Mouse (Mus musculus): ENCODE results near the gene Psmg4.

Psmg4 gene

GRCm38 (mm10) chr13:34148767-34149392 is 13.9 kb upstream of the Psmg4 start:
- DNase-seq (ENCODE audit: low read depth, low spot score): no peak

DNA sequence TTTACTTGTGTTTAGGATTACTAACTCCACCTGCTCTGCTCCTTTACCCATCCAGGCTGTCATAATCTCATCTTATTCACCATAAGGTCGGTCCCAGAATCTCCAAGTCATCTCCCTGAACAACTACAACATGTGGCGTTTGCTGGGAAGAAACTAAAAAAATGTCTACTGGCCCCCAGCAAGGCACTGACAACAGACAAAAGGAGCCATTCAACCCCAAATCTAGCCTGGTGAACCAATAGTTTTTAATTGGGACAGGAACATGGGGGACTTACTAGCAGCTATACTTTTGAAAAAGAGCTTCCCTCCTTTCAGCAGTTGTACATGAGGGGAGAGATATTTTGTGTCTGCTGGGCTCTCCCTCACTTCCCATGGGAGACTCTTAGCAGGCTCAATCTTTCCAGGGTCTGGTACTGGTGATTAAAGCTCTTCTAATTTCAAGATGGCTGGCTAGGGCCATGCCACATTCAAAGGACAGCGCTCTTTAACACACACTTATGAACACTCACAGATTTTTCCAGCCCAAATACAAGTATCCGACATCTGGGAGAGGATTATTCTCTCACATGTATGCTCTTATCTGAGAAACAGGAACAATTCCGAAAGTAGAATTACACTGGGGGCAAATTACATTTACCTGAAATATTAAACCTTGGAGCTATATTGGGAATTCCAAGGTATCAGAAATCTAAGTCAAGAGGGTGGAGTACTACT is 13.1 kb upstream of the Psmg4 start:
- DNase-seq (ENCODE audit: low read depth, low spot score): no peak

DNA sequence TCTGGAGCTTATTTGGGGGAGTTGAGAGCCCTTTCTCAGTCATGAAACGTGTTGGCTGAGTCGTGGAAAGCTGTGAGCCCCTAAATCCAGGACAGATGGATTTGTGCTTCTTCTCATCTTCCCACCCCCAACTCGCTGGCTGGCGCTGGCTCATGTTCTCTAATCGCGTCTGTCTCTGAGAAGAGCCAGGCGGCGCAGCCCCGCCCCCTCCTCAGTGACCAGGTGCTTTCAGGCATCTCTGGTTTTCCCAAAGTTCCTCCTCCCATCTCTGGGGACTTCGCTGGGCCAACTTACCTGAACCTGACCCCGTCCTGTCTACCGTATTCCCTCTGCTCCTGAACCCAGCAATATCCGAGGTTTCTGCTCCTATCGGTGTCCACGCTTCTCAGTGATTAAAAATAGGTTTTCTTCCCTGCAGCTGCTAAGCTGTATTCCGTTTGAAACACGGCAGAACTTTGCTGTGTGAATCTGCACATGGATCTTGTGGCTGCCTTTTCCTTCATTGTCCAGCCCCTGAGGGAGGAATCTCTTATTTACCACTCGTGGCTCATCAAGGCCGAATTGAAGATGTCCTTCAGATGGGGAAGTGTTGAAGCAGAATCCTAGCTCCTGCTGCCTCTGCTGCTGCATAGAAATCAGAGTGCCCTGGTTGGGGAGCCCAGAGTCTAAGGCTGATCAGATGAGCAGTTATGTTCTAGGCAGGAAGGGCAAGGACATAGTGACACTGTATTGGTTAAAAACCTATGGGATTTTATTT is 12.3 kb upstream of the Psmg4 start:
- no peak for DNase-seq (ENCODE audit: low read depth, low spot score)

DNA sequence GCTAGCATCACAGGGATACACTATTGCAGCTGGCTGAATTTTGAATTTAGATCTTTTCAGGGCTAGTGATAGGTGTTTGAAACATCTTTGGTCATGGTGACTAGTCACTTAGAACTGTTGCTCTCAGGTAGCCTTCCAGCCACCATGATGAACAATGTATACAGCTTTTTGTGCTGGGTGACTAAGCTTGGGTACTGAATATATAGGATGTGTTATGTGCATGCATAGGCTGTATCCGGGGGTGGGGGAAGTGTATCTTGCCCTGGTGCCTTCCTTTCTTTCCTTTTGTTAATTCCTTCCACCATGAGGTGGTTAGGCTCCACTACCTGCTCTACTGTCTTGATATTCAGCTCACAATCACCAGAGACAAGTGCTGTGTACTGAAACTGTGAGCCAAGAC is 11.3 kb upstream of the Psmg4 start:
- no peak for DNase-seq (ENCODE audit: low read depth, low spot score)

- no peak for DNase-seq (ENCODE audit: low read depth, low spot score)
These were observed 10.1 kb upstream of the Psmg4 start for GRCm38 (mm10) chr13:34152695-34153094.

- DNase-seq (ENCODE audit: low read depth, low spot score): no peak
These were observed 9.3 kb upstream of the Psmg4 start for GRCm38 (mm10) chr13:34153254-34154011.

- DNase-seq (ENCODE audit: low read depth, low spot score): peak; percentile 22
These were observed 8.4 kb upstream of the Psmg4 start for GRCm38 (mm10) chr13:34154217-34154930.

GRCm38 (mm10) chr13:34154931-34155272 is 7.9 kb upstream of the Psmg4 start:
- peak; percentile 31 for DNase-seq (ENCODE audit: low read depth, low spot score)

DNA sequence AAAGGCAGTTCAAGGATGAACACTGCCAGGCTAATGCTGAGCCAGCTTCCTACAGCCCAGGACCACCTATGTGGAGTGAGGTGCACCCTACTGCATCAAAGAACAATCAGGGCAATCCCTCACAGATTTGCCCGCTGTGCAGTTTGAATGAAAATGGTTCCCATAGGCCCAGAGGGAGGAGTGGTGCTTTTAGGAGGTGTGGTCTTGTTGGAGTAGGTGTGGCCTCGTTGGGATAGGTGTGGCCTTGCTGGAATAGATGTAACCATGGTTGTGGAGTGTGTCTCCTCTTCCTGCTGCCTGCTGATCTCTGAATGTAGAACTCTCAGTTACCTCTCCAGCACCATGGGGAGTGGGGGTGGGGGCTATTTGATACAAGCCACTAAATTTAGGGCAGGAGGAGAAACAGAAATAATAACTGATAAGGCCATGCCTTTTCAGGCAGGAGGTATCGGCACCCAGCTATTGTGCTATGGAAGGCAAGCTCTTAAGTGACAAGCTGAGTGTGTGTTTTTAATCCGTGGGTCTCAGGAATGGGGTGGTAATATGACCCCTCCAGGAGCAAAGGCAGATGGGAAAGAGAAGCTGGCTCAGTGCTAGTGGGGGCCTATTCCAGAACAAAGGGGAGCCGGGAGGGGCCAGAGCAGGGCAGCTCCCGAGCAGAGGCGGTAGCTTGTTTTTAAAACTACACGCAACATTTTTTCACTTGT is 6.5 kb upstream of the Psmg4 start:
- DNase-seq (ENCODE audit: low read depth, low spot score): peak; percentile 29

DNA sequence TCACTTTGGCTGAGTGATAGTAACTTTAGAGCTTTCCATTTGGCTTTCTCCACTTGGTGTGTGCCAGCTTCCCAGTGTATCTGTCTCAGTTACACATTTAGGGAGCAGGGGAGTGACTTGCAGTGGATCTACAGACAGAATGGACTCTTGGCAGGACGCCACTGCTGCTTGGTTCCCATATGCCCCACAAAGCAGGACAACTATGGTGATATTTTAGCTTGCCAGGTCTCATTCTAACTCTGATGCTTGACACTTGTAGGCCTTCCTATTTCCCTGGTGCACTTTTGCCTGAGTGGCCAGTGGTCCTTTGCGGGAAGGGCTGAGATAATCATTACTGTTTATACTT is 6.0 kb upstream of the Psmg4 start:
- DNase-seq (ENCODE audit: low read depth, low spot score): no peak

- DNase-seq (ENCODE audit: low read depth, low spot score): no peak
These were observed 5.1 kb upstream of the Psmg4 start for GRCm38 (mm10) chr13:34157596-34158157.

DNA sequence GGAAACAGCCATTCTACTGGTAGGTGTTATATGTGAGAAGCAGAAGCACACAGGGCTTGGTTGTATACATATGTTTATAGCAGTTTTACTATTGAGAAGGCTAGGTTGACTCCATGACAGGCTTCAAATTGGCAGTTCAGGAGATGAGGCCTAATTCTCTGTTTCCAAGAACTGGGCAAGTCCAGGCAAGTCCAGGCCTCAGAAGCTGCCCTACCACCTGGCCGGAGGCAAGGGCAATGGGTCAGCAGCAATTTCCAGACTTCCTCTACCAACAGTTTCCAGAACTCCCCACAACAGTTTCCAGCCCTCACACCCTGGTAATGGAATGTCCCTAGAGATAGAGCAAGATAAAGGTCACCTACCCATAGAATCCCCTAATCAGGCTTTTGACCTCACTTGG is 2.8 kb upstream of the Psmg4 start:
- DNase-seq (ENCODE audit: low read depth, low spot score): no peak

DNA sequence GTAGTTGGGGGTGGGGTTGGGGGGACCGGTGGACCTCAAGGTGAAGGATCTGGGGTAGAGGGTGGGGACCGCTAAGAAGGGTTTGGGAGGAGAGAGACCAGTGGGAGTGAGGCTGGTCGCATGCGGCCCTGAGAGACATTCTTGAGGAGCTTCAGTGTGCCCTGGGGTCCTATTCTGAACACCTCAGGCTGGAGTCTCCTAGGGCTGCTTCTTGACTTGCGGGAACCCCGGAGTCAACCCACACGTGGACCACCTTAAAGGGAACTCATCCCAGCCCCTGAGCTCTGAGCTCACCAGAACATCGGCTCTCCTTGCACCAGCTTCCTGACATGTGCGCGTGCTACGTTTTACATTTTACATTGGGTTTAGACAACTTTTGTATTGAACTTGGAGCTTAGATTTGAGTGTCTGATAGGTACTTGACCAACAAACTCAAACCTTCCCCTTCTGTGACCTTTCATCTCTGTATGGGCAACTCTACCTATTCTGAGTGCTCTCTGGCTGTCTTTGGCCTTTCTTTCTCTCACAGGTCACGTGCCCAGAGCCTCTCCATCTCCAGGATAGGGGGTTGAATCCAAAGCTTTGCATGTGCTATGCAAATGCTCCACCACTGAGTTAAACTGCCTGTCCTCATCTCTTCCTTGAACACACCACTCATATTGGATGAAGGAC is 676 bp downstream of the Psmg4 start:
- DNase-seq (ENCODE audit: low read depth, low spot score): no peak

DNA sequence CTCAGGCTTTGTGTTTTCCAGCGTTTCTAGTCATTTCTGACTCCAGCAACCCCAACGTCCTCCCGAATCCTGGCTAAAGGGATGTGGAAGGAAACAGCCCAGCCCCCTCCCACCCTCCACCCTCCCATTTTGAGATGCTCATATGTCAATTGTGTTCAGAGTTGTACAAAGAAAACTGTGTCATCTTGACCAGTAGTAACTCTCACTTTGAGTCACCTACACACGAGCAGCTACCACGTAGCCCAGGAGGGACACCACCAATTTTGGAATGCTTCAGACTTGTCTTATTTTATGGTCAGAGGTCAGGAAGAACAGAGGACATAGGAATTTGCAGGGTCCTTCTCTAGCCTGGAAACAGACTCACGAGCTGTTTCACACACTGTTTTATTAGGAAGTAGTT is 11.3 kb downstream of the Psmg4 start:
- DNase-seq (ENCODE audit: low read depth, low spot score): no peak

GRCm38 (mm10) chr13:34181624-34182023 is 18.9 kb downstream of the Psmg4 start:
- no peak for DNase-seq (ENCODE audit: low read depth, low spot score)

DNA sequence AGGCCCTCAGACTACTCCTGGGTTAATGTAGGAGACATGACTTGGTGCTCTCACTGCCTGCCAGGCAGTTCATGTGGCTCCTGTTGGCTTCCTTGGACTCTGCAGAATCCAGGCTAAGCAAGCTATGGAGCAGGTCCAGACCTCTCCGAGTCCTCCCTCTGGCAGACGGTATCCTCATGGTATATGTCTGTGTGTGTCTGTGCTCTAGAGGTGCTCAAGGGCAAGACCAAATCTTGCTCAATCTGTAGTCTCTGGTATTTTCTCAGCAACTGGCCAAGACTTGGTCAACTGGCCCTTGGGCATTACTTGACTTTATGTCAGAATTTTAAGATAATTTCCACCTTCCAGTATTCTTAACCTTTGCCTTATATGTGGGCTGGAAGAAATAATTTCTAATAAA is 22.6 kb downstream of the Psmg4 start:
- DNase-seq (ENCODE audit: low read depth, low spot score): no peak

DNA sequence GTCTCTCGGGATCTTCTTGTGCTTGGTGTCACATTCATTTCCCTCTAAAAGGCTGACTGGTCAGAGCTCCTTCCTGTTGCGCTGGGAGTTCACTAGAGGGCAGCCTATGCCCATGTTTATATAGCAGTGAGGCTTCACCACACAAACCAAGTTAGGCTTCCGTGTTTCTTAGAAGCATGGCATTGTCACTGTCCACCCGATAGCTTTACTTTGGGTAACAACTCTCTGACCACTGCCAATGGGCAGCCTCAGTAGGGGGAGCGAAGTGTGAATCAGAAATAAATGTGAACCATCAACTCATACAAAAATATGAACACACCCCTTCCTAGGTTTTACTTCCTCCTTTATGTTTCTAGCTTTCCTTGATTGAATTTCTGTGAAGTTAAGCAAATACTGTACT is 24.8 kb downstream of the Psmg4 start:
- peak; percentile 30 for DNase-seq (ENCODE audit: low read depth, low spot score)

DNA sequence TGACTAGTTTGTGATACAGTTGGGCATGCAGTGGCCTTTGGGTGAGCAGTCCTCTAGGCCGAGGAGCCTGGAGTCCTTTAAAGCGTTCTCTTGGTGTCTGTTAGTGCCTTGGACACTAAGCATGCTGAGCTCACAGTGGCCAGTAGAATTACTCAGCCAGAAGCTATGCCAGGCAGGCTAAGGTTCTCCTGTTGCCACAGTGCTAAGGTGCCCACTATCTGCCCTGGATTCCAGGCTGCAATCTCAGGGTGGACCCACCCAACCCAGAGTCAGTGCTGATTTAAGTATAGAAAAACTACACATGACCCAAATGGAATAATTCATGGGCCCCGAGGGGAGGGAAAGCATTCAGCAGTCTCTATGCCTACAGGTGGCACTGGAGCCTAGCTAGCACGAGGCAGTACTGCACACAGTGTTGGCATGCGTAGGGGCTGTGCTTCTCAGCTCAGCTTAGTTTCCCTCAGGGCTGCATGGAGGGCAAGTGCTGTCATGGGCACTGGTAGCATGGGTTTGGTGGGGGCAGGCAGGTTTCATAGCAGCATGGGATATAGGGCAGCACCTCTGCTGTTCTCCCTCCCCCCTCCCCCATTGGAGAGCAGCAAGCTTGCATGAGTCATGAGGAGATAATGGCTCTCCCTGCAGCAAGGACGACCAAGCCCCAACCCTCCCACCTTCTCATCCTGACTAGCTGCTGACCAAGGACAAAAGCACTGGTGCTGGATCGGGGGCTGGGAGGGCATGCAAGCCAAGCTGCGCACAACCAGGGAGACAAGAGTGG is 29.8 kb downstream of the Psmg4 start:
- no peak for DNase-seq (ENCODE audit: low read depth, low spot score)

GRCm38 (mm10) chr13:34193384-34193783 is 30.6 kb downstream of the Psmg4 start:
- DNase-seq (ENCODE audit: low read depth, low spot score): no peak

All from c-Kit-negative CD71-positive TER-119-positive erythroid progenitor cells, embryonic 14.5 days (primary cell).